29 mouse cellular contexts compared by ENCODE assay signal in the genomic region with DNA sequence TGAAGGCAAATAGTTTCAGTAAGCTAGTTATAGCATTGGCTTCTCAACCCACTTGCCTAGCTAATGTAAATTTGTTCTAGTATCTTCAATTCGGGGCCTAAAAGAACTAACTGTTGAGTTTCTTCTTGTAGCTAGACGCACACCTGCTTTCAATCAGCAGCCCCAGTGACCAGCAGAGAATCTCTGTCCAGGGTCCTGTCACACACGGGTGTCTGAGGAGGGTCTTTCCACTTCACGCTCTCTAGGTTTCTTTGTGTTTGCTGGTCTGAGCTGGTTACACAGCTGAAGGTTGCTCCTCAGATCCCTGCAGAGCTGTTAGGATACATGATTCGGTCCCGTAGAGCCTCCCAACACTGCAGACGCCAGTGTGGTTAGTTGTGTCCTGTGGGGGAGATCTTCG. TPM values are rescaled to one million over a fixed set of nuclear protein-coding genes. Genes with fewer than 3 reads are reported as not detected.
DNase-seq lines count a peak whose midpoint lies in the region; ATAC-seq and TF ChIP-seq lines count a peak whose summit lies in the region.
"Had no signal": no experiment of that assay in that cellular context is flagged by ENCODE, and none has a peak within 500 bp of the region (broad histone marks: within the 10 kb centered on the region; RNA-seq: fewer than 3 reads in every experiment).

No protein-coding gene starts in this region.

- WGBS in kidney, postnatal 0 days, result 55% methylated on average over 8 of the region's 8 CpGs
- 56% methylated on average over 8 of the region's 8 CpGs for WGBS in kidney, embryonic 15.5 days
- 53% methylated on average over 8 of the region's 8 CpGs for WGBS in embryonic facial prominence, embryonic 14.5 days

- H3K4me3 ChIP-seq in kidney, postnatal 0 days (replicated peaks; ENCODE audit: low read depth, low read length), result no peak overlapping the region
- no peak overlapping the region for H3K4me3 ChIP-seq in kidney, embryonic 15.5 days (replicated peaks)
- no peak overlapping the region for H3K4me3 ChIP-seq in embryonic facial prominence, embryonic 14.5 days (ENCODE audit: low read depth, low read length)
- H3K4me3 ChIP-seq: forebrain, embryonic 15.5 days; gastrocnemius, adult 2 months; heart, adult 2 months; heart, embryonic 12.5 days; hindbrain, embryonic 13.5 days; limb, embryonic 12.5 days; lung, embryonic 15.5 days; midbrain, embryonic 10.5 days; neural tube, embryonic 13.5 days had no signal

- H3K27me3 ChIP-seq in kidney, postnatal 0 days (ENCODE audit: insufficient read depth, low read length), result peaks cover 8% of the 10 kb centered on the region
- H3K27me3 ChIP-seq in kidney, embryonic 15.5 days, result peaks cover 35% of the 10 kb centered on the region
- peaks cover 21% of the 10 kb centered on the region for H3K27me3 ChIP-seq in embryonic facial prominence, embryonic 14.5 days (replicated peaks; ENCODE audit: control insufficient read depth, insufficient read depth, low read length)

- no peaks in the 10 kb centered on the region for H3K36me3 ChIP-seq in kidney, postnatal 0 days (ENCODE audit: insufficient read depth, low read length)
- no peaks in the 10 kb centered on the region for H3K36me3 ChIP-seq in kidney, embryonic 15.5 days
- H3K36me3 ChIP-seq in embryonic facial prominence, embryonic 14.5 days (ENCODE audit: control insufficient read depth, insufficient read depth, low read length), result no peaks in the 10 kb centered on the region
- H3K36me3 ChIP-seq: forebrain, embryonic 15.5 days; heart, embryonic 12.5 days; hindbrain, embryonic 13.5 days; limb, embryonic 12.5 days; lung, embryonic 15.5 days; midbrain, embryonic 10.5 days; neural tube, embryonic 13.5 days had no signal

- no peak overlapping the region for H3K4me2 ChIP-seq in kidney, postnatal 0 days (ENCODE audit: low read length)
- no peak overlapping the region for H3K4me2 ChIP-seq in kidney, embryonic 15.5 days
- H3K4me2 ChIP-seq in embryonic facial prominence, embryonic 14.5 days (ENCODE audit: low read depth, low read length), result no peak overlapping the region
- H3K4me2 ChIP-seq: forebrain, embryonic 15.5 days; heart, embryonic 12.5 days; hindbrain, embryonic 13.5 days; limb, embryonic 12.5 days; liver, embryonic 11.5 days; lung, embryonic 15.5 days; neural tube, embryonic 13.5 days had no signal

- H3K9me3 ChIP-seq in kidney, postnatal 0 days (replicated peaks; ENCODE audit: low read length), result no peaks in the 10 kb centered on the region
- H3K9me3 ChIP-seq in kidney, embryonic 15.5 days (replicated peaks), result no peaks in the 10 kb centered on the region
- H3K9me3 ChIP-seq in embryonic facial prominence, embryonic 14.5 days (ENCODE audit: control insufficient read depth, low read length), result no peaks in the 10 kb centered on the region
- H3K9me3 ChIP-seq: forebrain, embryonic 15.5 days; heart, embryonic 12.5 days; hindbrain, embryonic 13.5 days; limb, embryonic 12.5 days; lung, embryonic 15.5 days; midbrain, embryonic 10.5 days; neural tube, embryonic 13.5 days had no signal

- no peak for TF ChIP-seq CTCF in kidney, postnatal 0 days (IDR thresholded peaks at IDR 0.05; ENCODE audit: low read depth)

- H3K9ac ChIP-seq in kidney, postnatal 0 days (ENCODE audit: low read depth, low read length), result no peak overlapping the region
- H3K9ac ChIP-seq in kidney, embryonic 15.5 days, result no peak overlapping the region
- no peak overlapping the region for H3K9ac ChIP-seq in embryonic facial prominence, embryonic 14.5 days (ENCODE audit: low read depth, low read length)
- H3K9ac ChIP-seq: forebrain, embryonic 15.5 days; heart, embryonic 12.5 days; hindbrain, embryonic 13.5 days; limb, embryonic 12.5 days; lung, embryonic 15.5 days; neural tube, embryonic 13.5 days had no signal

- no peak overlapping the region for H3K27ac ChIP-seq in kidney, postnatal 0 days
- no peak overlapping the region for H3K27ac ChIP-seq in kidney, embryonic 15.5 days
- no peak overlapping the region for H3K27ac ChIP-seq in embryonic facial prominence, embryonic 14.5 days (replicated peaks; ENCODE audit: low read depth, low read length)
- H3K27ac ChIP-seq: forebrain, embryonic 15.5 days; gastrocnemius, adult 2 months; heart, adult 2 months; hindbrain, embryonic 13.5 days; limb, embryonic 12.5 days; lung, embryonic 15.5 days; midbrain, embryonic 10.5 days; neural tube, embryonic 13.5 days had no signal

- peak; percentile 29 for DNase-seq in kidney, postnatal 0 days (ENCODE audit: low spot score)
- DNase-seq in ZHBTc4 (ENCODE audit: low read depth, low spot score), result peak; percentile 60
- DNase-seq in embryonic facial prominence, embryonic 14.5 days (ENCODE audit: low spot score), result peak; percentile 27
- DNase-seq in cerebellum, adult 8-10 months, result no peak
- DNase-seq in urinary bladder, postnatal 10 days (ENCODE audit: low spot score), result no peak
- DNase-seq: adrenal gland, postnatal 36 days; cerebellum, adult 2 months; cerebellum, postnatal 25 days; gastrocnemius, adult 2 months; heart, adult 2 months; heart, postnatal 4 days; kidney, adult 8-10 months; kidney, postnatal 4 days; layer of hippocampus, postnatal 36 days; thymus, adult 2 months; thymus, postnatal 36 days had no signal

- no peak for ATAC-seq in kidney, postnatal 0 days (replicated peaks; ENCODE audit: low FRiP score, low read depth)
- ATAC-seq in kidney, embryonic 15.5 days (replicated peaks; ENCODE audit: low FRiP score), result no peak
- no peak for ATAC-seq in embryonic facial prominence, embryonic 14.5 days (ENCODE audit: low read depth)
- no peak for ATAC-seq in activated CD4-positive, CD25-positive, alpha-beta regulatory T cell, adult 4 months
- ATAC-seq: CD4-positive, CD25-positive, alpha-beta regulatory T cell, adult 4 months; forebrain, embryonic 15.5 days; intestine, embryonic 16.5 days; midbrain, embryonic 16.5 days had no signal

- H3K4me1 ChIP-seq in kidney, postnatal 0 days (replicated peaks; ENCODE audit: insufficient read depth, low read length), result 0 out of 2 replicates have a peak, but pooled peaks cover under 1% of the 10 kb centered on the region
- peaks cover 5% of the 10 kb centered on the region for H3K4me1 ChIP-seq in kidney, embryonic 15.5 days
- H3K4me1 ChIP-seq in embryonic facial prominence, embryonic 14.5 days (ENCODE audit: control insufficient read depth, insufficient read depth, low read length), result 0 out of 2 replicates have a peak, but pooled peaks cover 2% of the 10 kb centered on the region

RNA-seq across cellular contexts. Expression of gene Esyt3, which starts 4.7 kb away (rescaled TPM):
- 0.41 and 0.42 TPM in 2 replicates for polyA plus RNA-seq in kidney, postnatal 0 days (2015; fragmentation: Nextera tagmentation; extraction: Ambion mirVana)
- 0.35 and 0.54 TPM in 2 replicates for polyA plus RNA-seq in kidney, embryonic 15.5 days (2015; fragmentation: Nextera tagmentation; extraction: Ambion mirVana)
- 0.84 and 0.90 TPM in 2 replicates for polyA plus RNA-seq in embryonic facial prominence, embryonic 14.5 days (2014; fragmentation: Nextera tagmentation; extraction: Ambion mirVana)
- under 1 TPM; 0.11 to 0.13 TPM for polyA plus RNA-seq in activated CD4-positive, CD25-positive, alpha-beta regulatory T cell, adult 4 months (2017; shearing (Covaris generic))
- polyA plus RNA-seq: CD4-positive, CD25-positive, alpha-beta regulatory T cell, adult 4 months had no signal

Comparison
In these comparisons a context has a peak if more than half of its experiments do, and no peak if none do; other contexts are left out.
1. DNase-seq: peak in kidney, postnatal 0 days (single experiment), ZHBTc4 (single experiment) and embryonic facial prominence, embryonic 14.5 days (single experiment); none in cerebellum, adult 8-10 months (single experiment) and urinary bladder, postnatal 10 days (single experiment).